Mouse (Mus musculus): ENCODE data around the gene Gm13275. TPM values are rescaled to one million over a fixed set of nuclear protein-coding genes. Genes with fewer than 3 reads are reported as not detected.
"Not testable (repeated sequence)": the region's sequence is repeated elsewhere in the genome, so short reads cannot be mapped to it uniquely, and the experiment has no call there.

Gene Gm13275
- polyA plus RNA-seq, 2 experiments from 2014 or later = not detected

GRCm38 (mm10) chr4:88799365-88799764 is 5.1 kb downstream of the Gm13275 start, which contains the start of gene Gm13285:
Gene Gm13285, plus strand, starts transcription at chr4:88799665.
- not testable (repeated sequence) for ATAC-seq

- ATAC-seq = not testable (repeated sequence)
Measured at GRCm38 (mm10) chr4:88802954-88803353, 8.7 kb downstream of the Gm13275 start, which contains the start of gene Gm13287. Gene Gm13287, plus strand, starts transcription at chr4:88803254.

GRCm38 (mm10) chr4:88805231-88805630 is 10.9 kb downstream of the Gm13275 start, which contains the start of gene Gm13288:
Gene Gm13288, plus strand, starts transcription at chr4:88805531.
- not testable (repeated sequence) for ATAC-seq

- not testable (repeated sequence) for ATAC-seq
Measured at GRCm38 (mm10) chr4:88805761-88806160, 11.5 kb downstream of the Gm13275 start.

- ATAC-seq = no peak
Measured at GRCm38 (mm10) chr4:88815928-88816327, 21.6 kb downstream of the Gm13275 start, which contains the start of gene Ifna7. Gene Ifna7, plus strand, starts transcription at chr4:88816228.

- ATAC-seq = no peak
Measured at GRCm38 (mm10) chr4:88819659-88820058, 25.4 kb downstream of the Gm13275 start, which contains the start of gene Ifna11. Gene Ifna11, plus strand, starts transcription at chr4:88819959.

GRCm38 (mm10) chr4:88822995-88823394 is 28.7 kb downstream of the Gm13275 start:
- peak; percentile 78 for ATAC-seq

- not testable (repeated sequence) for ATAC-seq
Measured at GRCm38 (mm10) chr4:88827116-88827515, 32.8 kb downstream of the Gm13275 start, which contains the start of gene Ifna6. Gene Ifna6, plus strand, starts transcription at chr4:88827416.

GRCm38 (mm10) chr4:88830523-88830922 is 36.2 kb downstream of the Gm13275 start:
- peak; percentile 74 for ATAC-seq

GRCm38 (mm10) chr4:88835225-88835624 is 40.9 kb downstream of the Gm13275 start, which contains the start of gene Ifna5:
Gene Ifna5, plus strand, starts transcription at chr4:88835525.
- not testable (repeated sequence) for ATAC-seq

GRCm38 (mm10) chr4:88838828-88839227 is 44.5 kb downstream of the Gm13275 start:
- ATAC-seq = peak; percentile 71

GRCm38 (mm10) chr4:88840058-88840457 is 45.8 kb downstream of the Gm13275 start:
- no peak for ATAC-seq

- no peak for ATAC-seq
Measured at GRCm38 (mm10) chr4:88841438-88841911, 47.2 kb downstream of the Gm13275 start, which contains the start of gene Ifna4. Gene Ifna4, plus strand, starts transcription at chr4:88841861.

Other genes starting within 250 kb of the Gm13275 start
- not detected for gene Ifna15, start 236.2 kb upstream of the Gm13275 start, polyA plus RNA-seq (2017; shearing (Covaris generic))
- not detected for gene Ifna14, start 222.7 kb upstream of the Gm13275 start, polyA plus RNA-seq (2017; shearing (Covaris generic))
- gene Ifna9, start 202.1 kb upstream of the Gm13275 start, polyA plus RNA-seq (2017; shearing (Covaris generic)) = not detected
- gene Ifna12, start 191.1 kb upstream of the Gm13275 start, polyA plus RNA-seq (2017; shearing (Covaris generic)) = not detected
- not detected for gene C87499, start 160.1 kb upstream of the Gm13275 start, polyA plus RNA-seq (2017; shearing (Covaris generic))
- under 1 TPM in 1 of 2 experiments, not detected in 1; 0.40 TPM for gene Ifna13, start 150.0 kb upstream of the Gm13275 start, polyA plus RNA-seq (2017; shearing (Covaris generic))
- not detected for gene Ifna16, start 117.6 kb upstream of the Gm13275 start, polyA plus RNA-seq (2017; shearing (Covaris generic))
- gene Ifna2, start 110.6 kb upstream of the Gm13275 start, polyA plus RNA-seq (2017; shearing (Covaris generic)) = not detected
- gene Ifnab, start 103.1 kb upstream of the Gm13275 start, polyA plus RNA-seq (2017; shearing (Covaris generic)) = not detected
- gene Gm26566, start 72.7 kb upstream of the Gm13275 start, polyA plus RNA-seq (2017; shearing (Covaris generic)) = not detected
- 10 to 100 TPM; 27.3 to 43.0 TPM for gene Klhl9, start 72.0 kb upstream of the Gm13275 start, polyA plus RNA-seq (2017; shearing (Covaris generic))
- not detected for gene Gm13271, start 39.6 kb upstream of the Gm13275 start, polyA plus RNA-seq (2017; shearing (Covaris generic))
- under 1 TPM in 1 of 2 experiments, not detected in 1; 0.28 TPM for gene Gm13283, start 34.4 kb upstream of the Gm13275 start, polyA plus RNA-seq (2017; shearing (Covaris generic))
- gene Gm13290, start 20.7 kb upstream of the Gm13275 start, polyA plus RNA-seq (2017; shearing (Covaris generic)) = not detected
- not detected for gene Gm13289, start 17.6 kb upstream of the Gm13275 start, polyA plus RNA-seq (2017; shearing (Covaris generic))
- gene Gm13272, start 14.6 kb upstream of the Gm13275 start, polyA plus RNA-seq (2017; shearing (Covaris generic)) = not detected
- under 1 TPM in 1 of 2 experiments, not detected in 1; 0.79 TPM for gene Ifnz, start 12.4 kb upstream of the Gm13275 start, polyA plus RNA-seq (2017; shearing (Covaris generic))
- not detected for gene Gm13276, start 8.8 kb upstream of the Gm13275 start, polyA plus RNA-seq (2017; shearing (Covaris generic))
- gene Gm13277, start 5.9 kb upstream of the Gm13275 start, polyA plus RNA-seq (2017; shearing (Covaris generic)) = not detected
- not detected for gene Gm13278, start 2.9 kb upstream of the Gm13275 start, polyA plus RNA-seq (2017; shearing (Covaris generic))
- not detected for gene Gm13279, start 2.9 kb downstream of the Gm13275 start, polyA plus RNA-seq (2017; shearing (Covaris generic))
- gene Gm13285, start 5.2 kb downstream of the Gm13275 start, polyA plus RNA-seq (2017; shearing (Covaris generic)) = not detected
- gene Gm13287, start 8.8 kb downstream of the Gm13275 start, polyA plus RNA-seq (2017; shearing (Covaris generic)) = not detected
- not detected for gene Gm13288, start 11.0 kb downstream of the Gm13275 start, polyA plus RNA-seq (2017; shearing (Covaris generic))
- not detected for gene Ifna7, start 21.7 kb downstream of the Gm13275 start, polyA plus RNA-seq (2017; shearing (Covaris generic))
- not detected for gene Ifna11, start 25.5 kb downstream of the Gm13275 start, polyA plus RNA-seq (2017; shearing (Covaris generic))
- not detected for gene Ifna6, start 32.9 kb downstream of the Gm13275 start, polyA plus RNA-seq (2017; shearing (Covaris generic))
- gene Ifna5, start 41.0 kb downstream of the Gm13275 start, polyA plus RNA-seq (2017; shearing (Covaris generic)) = not detected
- gene Ifna4, start 47.4 kb downstream of the Gm13275 start, polyA plus RNA-seq (2017; shearing (Covaris generic)) = not detected
- not detected for gene Ifna1, start 55.6 kb downstream of the Gm13275 start, polyA plus RNA-seq (2017; shearing (Covaris generic))
- gene Ifne, start 85.7 kb downstream of the Gm13275 start, polyA plus RNA-seq (2017; shearing (Covaris generic)) = not detected

Measured in CD4-positive, CD25-positive, alpha-beta regulatory T cell, adult 4 months (primary cell).